Mouse (Mus musculus): ENCODE data around the gene Slco2a1.

DNA sequence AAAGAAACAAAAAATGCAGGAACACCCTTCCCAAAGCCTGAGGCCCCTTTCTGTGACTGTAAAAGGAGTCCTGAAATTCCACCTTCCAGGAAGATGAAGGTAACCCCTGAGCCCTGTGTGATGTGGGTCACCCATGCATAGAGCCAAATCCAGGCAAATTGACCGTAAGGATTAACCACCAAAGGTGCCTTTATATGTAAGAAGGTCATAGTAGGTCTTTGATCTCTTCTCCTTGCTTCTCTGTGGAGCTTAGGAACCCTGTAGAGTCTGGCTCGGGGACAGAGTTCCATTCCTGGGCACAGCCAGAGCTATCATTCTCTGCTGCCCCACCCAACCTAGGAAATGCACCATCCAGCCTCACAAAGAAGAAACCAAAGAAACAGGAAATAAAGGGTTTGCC lies 100.1 kb downstream of the Slco2a1 start:
- TF ChIP-seq POLR2A (IDR thresholded peaks at IDR 0.05; ENCODE audit: insufficient read depth, low read depth, low read length) (no peak), CTCF (IDR thresholded peaks at IDR 0.05; ENCODE audit: insufficient read depth, low read depth, low read length) (no peak)
